Mouse (Mus musculus): ENCODE measurements around the gene Lpgat1. TPM values are rescaled to one million over a fixed set of nuclear protein-coding genes. Genes with fewer than 3 reads are reported as not detected.

The Lpgat1 gene
- polyA plus RNA-seq, 1 experiment from 2014 or later: 37.9 TPM

Other genes starting within 250 kb of the Lpgat1 start
- gene Dtl, start 142.3 kb upstream of the Lpgat1 start, polyA plus RNA-seq (2016; fragmentation: Nextera tagmentation; extraction: Ambion mirVana): 59.1 and 60.7 TPM in 2 replicates
- gene Ints7, start 142.2 kb upstream of the Lpgat1 start, polyA plus RNA-seq (2016; fragmentation: Nextera tagmentation; extraction: Ambion mirVana): 68.4 and 75.1 TPM in 2 replicates
- 44.2 and 45.8 TPM in 2 replicates for gene Nek2, start 103.6 kb downstream of the Lpgat1 start, polyA plus RNA-seq (2016; fragmentation: Nextera tagmentation; extraction: Ambion mirVana)
- 3.6 and 4.2 TPM in 2 replicates for gene Slc30a1, start 188.9 kb downstream of the Lpgat1 start, polyA plus RNA-seq (2016; fragmentation: Nextera tagmentation; extraction: Ambion mirVana)

Measured in midbrain, embryonic 12.5 days (tissue).